Mouse (Mus musculus) stomach, embryonic 15.5 days (tissue): ENCODE measurements around the gene Sugt1. TPM values are rescaled to one million over a fixed set of nuclear protein-coding genes. Genes with fewer than 3 reads are reported as not detected.

Experiments used
- ATAC-seq: fragments of 200-750 bp; cut with Nextera tagmentation; 2 replicates; pipeline ENCODE4 v1.8.0; 2017; ENCODE audit warnings: low read depth, moderate number of reproducible peaks, moderate TSS enrichment; ENCODE audit not compliant: insufficient read depth, low FRiP score
- H3K27ac ChIP-seq: fragments of 300-500 bp; sonication (generic); 2 replicates; pipeline ENCODE4 v1.5.1; 2015; ENCODE audit warnings: mild to moderate bottlenecking, inconsistent platforms
- H3K27me3 ChIP-seq: fragments of 300-500 bp; sonication (generic); replicated peaks from 2 replicates; pipeline ENCODE4 v1.6.1; 2015; ENCODE audit warnings: inconsistent platforms
- H3K36me3 ChIP-seq: fragments of 300-500 bp; sonication (generic); 2 replicates; pipeline ENCODE4 v1.6.1; 2015; ENCODE audit warnings: inconsistent platforms
- H3K4me1 ChIP-seq: fragments of 300-500 bp; sonication (generic); 2 replicates; pipeline ENCODE4 v1.6.1; 2015; ENCODE audit warnings: inconsistent platforms
- H3K4me2 ChIP-seq: fragments of 300-500 bp; sonication (generic); 2 replicates; pipeline ENCODE4 v1.6.1; 2015; ENCODE audit warnings: mild to moderate bottlenecking, inconsistent platforms
- H3K4me3 ChIP-seq: fragments of 300-500 bp; sonication (generic); replicated peaks from 2 replicates; pipeline ENCODE4 v1.5.1; 2015; ENCODE audit warnings: inconsistent platforms
- H3K9ac ChIP-seq: fragments of 300-500 bp; sonication (generic); 2 replicates; pipeline ENCODE4 v1.6.1; 2015; ENCODE audit warnings: inconsistent platforms
- H3K9me3 ChIP-seq: fragments of 300-500 bp; sonication (generic); 2 replicates; pipeline ENCODE4 v1.6.1; 2016; ENCODE audit warnings: inconsistent platforms
- WGBS: fragments of 180-500 bp; shearing (Covaris S2); methylation state at CpG from one replicate; pipeline ENCODE4 v1.1.7; 2015; 5-methylcytosine and 5-hydroxymethylcytosine counted together
- polyA plus RNA-seq: library from polyadenylated mRNA; unstranded; fragments of >200 nt; fragmentation: Nextera tagmentation; extraction: Ambion mirVana; gene quantifications from 2 replicates; pipeline ENCODE4 v1.2.1, GENCODE M21; 2015

The Sugt1 gene
- polyA plus RNA-seq, 1 experiment from 2014 or later: 105 TPM

DNA sequence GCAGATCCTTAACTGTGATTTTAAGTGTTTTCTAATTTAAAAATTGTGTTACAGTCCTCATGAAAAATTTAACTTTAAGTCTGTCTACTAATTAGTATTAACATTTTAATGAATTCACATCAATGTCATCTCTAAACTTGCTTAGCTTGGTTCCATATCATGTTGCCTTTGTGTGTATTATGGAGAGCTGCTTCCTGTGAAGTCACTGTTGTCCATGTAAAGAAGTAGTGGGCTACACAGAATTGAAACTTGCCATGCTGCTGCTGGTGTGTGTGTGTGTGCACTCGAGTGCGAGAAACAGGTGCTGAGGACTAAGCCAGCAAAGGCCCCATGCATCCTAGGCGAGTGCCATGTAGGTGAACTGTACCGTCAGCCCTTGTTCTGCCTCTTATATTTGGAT lies 19.9 kb downstream of the Sugt1 start:
- Histone ChIP-seq H3K4me3 (no peak overlapping the region), H3K27me3 (no peaks in the 10 kb centered on the region), H3K4me2 (no peak overlapping the region), H3K4me1 (no peaks in the 10 kb centered on the region), H3K9me3 (no peaks in the 10 kb centered on the region), H3K9ac (no peak overlapping the region), H3K36me3 (peaks cover 19% of the 10 kb centered on the region), H3K27ac (no peak overlapping the region)
- WGBS: 94% methylated on average over 4 of the region's 4 CpGs
- ATAC-seq: no peak

DNA sequence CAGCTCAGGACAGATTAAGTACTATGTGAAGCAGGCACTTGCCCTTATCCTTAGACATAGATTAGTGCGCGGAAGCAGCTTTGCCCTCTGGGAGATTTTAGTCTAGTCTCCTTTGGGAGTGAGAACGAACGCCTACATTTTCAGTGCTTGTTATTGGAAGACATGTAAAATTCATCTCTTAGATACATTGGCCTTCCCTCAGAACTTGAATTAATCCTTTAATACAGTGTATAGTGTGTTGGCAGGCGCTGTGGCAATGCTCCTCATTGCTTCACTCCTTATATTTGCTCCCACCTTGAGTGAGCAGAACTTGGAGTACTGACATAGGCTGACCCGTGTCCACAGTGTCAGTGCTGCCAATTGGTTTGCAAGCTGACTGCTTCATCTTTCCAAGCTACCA lies 20.8 kb downstream of the Sugt1 start:
- H3K4me2 ChIP-seq: no peak overlapping the region
- H3K9me3 ChIP-seq: no peaks in the 10 kb centered on the region
- H3K4me1 ChIP-seq: no peaks in the 10 kb centered on the region
- no peaks in the 10 kb centered on the region for H3K27me3 ChIP-seq
- H3K4me3 ChIP-seq: no peak overlapping the region
- no peak overlapping the region for H3K9ac ChIP-seq
- H3K36me3 ChIP-seq: peaks cover 26% of the 10 kb centered on the region
- ATAC-seq: no peak
- no peak overlapping the region for H3K27ac ChIP-seq
- WGBS: 93% methylated on average over 6 of the region's 6 CpGs

DNA sequence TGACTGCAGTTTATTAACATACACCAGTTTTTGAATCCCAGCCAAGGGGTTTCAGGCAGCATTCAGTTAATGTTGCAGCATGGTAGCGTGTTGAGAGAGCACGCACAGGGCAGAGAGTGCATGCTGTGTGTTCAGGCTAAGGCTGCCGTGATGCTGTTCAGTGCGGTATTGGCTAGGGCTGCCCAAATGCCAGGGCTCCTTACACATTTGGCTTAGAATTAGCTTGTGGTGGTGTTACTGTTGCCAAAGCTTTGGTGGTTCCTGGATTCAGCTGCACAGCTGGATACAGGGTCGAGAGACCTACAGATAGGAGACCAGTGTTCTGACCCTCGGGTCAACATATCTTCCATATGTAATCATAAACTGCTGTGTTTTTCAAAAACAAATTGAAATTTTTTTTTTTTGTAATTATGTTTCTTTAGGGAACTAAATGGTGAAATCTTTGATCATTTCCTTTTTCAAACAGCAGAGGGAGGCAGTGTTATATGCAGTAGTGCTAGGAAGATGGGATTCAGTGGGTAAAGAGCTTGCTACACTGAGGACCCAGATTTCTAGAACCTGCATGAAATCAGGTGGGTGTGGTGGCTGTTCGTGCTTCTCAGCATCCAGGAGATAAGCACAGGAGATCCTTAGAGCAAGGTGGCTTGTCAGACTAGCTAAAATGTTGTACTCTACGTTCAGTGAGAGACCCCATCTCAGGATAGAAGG lies 29.8 kb downstream of the Sugt1 start:
- WGBS: 85% methylated on average over 8 of the region's 8 CpGs
- no peak for ATAC-seq
- no peaks in the 10 kb centered on the region for H3K4me1 ChIP-seq
- H3K4me3 ChIP-seq: no peak overlapping the region
- no peaks in the 10 kb centered on the region for H3K27me3 ChIP-seq
- H3K27ac ChIP-seq: no peak overlapping the region
- peaks cover 28% of the 10 kb centered on the region; the same call in 1 of the 2 replicates for H3K36me3 ChIP-seq
- H3K4me2 ChIP-seq: no peak overlapping the region
- H3K9me3 ChIP-seq: no peaks in the 10 kb centered on the region
- H3K9ac ChIP-seq: no peak overlapping the region

- H3K9me3 ChIP-seq: no peaks in the 10 kb centered on the region
- no peak overlapping the region for H3K9ac ChIP-seq
- no peaks in the 10 kb centered on the region for H3K4me1 ChIP-seq
- H3K4me2 ChIP-seq: no peak overlapping the region
- no peaks in the 10 kb centered on the region for H3K27me3 ChIP-seq
- WGBS: 94% methylated on average over 7 of the region's 7 CpGs
- H3K27ac ChIP-seq: no peak overlapping the region
- no peak for ATAC-seq
- peaks cover 18% of the 10 kb centered on the region; the same call in 1 of the 2 replicates for H3K36me3 ChIP-seq
- H3K4me3 ChIP-seq: no peak overlapping the region
Observed at GRCm38 (mm10) chr14:79619802-79620201, 32.3 kb downstream of the Sugt1 start.

DNA sequence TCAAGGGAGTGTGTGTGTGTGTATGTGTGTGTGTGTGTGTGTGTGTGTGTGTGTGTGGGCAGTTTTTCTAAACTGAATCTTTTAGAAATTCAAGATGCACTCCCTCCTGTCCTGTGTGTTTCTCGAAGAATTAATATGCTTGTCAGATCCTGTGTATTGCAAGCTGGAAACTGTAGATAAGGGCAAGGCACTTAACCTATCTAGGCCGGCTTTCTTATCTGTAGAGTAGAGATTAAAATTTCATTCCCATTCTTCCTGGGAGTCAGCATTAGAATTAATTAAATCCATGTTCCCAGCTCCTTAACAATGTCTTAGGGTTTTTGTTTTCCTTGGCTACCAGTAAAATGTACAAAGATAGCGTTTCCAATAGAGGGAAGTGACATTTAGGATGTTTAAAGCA lies 33.7 kb downstream of the Sugt1 start:
- Histone ChIP-seq H3K9ac (no peak overlapping the region), H3K36me3 (peaks cover 24% of the 10 kb centered on the region; the same call in 1 of the 2 replicates), H3K4me3 (no peak overlapping the region), H3K4me1 (no peaks in the 10 kb centered on the region), H3K4me2 (no peak overlapping the region), H3K9me3 (no peaks in the 10 kb centered on the region), H3K27ac (no peak overlapping the region), H3K27me3 (no peaks in the 10 kb centered on the region)
- no peak for ATAC-seq
- 57% methylated on average over 3 of the region's 3 CpGs for WGBS

DNA sequence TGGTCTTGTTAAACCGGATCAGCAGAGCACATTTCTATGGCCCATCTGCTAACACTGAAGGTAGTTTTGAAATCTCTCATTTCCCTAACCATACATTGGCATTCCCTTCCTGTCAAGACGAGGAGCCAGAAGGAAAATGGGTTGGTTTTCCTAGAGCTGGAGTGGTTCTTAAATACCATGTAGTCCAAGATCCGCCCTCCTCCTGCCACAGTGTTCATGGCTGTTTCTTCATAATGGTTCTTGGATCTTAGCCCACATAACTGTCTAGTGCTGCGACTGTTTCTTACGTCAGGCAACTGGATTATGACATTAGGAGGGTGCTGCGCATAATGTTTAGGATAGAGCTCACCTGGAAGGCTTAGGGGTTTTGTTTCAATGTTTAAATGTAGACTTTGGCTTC lies 44.8 kb downstream of the Sugt1 start:
- Histone ChIP-seq H3K4me2 (no peak overlapping the region), H3K4me1 (no peaks in the 10 kb centered on the region), H3K27me3 (no peaks in the 10 kb centered on the region), H3K9ac (no peak overlapping the region), H3K9me3 (no peaks in the 10 kb centered on the region), H3K36me3 (no peaks in the 10 kb centered on the region), H3K4me3 (no peak overlapping the region), H3K27ac (no peak overlapping the region)
- no peak for ATAC-seq
- 83% methylated on average over 6 of the region's 6 CpGs for WGBS

GRCm38 (mm10) chr14:79633196-79633595 lies 45.7 kb downstream of the Sugt1 start:
- Histone ChIP-seq H3K9me3 (no peaks in the 10 kb centered on the region), H3K4me2 (no peak overlapping the region), H3K4me3 (no peak overlapping the region), H3K27ac (no peak overlapping the region), H3K36me3 (no peaks in the 10 kb centered on the region), H3K4me1 (no peaks in the 10 kb centered on the region), H3K9ac (no peak overlapping the region), H3K27me3 (no peaks in the 10 kb centered on the region)
- ATAC-seq: no peak
- 90% methylated on average over 2 of the region's 2 CpGs for WGBS

GRCm38 (mm10) chr14:79636814-79637213 lies 49.3 kb downstream of the Sugt1 start:
- WGBS: 71% methylated on average over 4 of the region's 4 CpGs
- Histone ChIP-seq H3K4me1 (no peaks in the 10 kb centered on the region), H3K4me3 (no peak overlapping the region), H3K9me3 (no peaks in the 10 kb centered on the region), H3K4me2 (no peak overlapping the region), H3K36me3 (no peaks in the 10 kb centered on the region), H3K9ac (no peak overlapping the region), H3K27me3 (no peaks in the 10 kb centered on the region), H3K27ac (no peak overlapping the region)
- no peak for ATAC-seq

- Histone ChIP-seq H3K27me3 (no peaks in the 10 kb centered on the region), H3K9me3 (no peaks in the 10 kb centered on the region), H3K4me2 (no peak overlapping the region), H3K9ac (no peak overlapping the region), H3K27ac (no peak overlapping the region), H3K4me3 (no peak overlapping the region), H3K4me1 (no peaks in the 10 kb centered on the region), H3K36me3 (no peaks in the 10 kb centered on the region)
- ATAC-seq: no peak
- 73% methylated on average over 9 of the region's 9 CpGs for WGBS
Observed at GRCm38 (mm10) chr14:79642063-79642462, 54.6 kb downstream of the Sugt1 start.

GRCm38 (mm10) chr14:79645378-79645777 lies 57.9 kb downstream of the Sugt1 start:
- Histone ChIP-seq H3K27me3 (no peaks in the 10 kb centered on the region), H3K4me2 (no peak overlapping the region), H3K36me3 (no peaks in the 10 kb centered on the region), H3K4me1 (no peaks in the 10 kb centered on the region), H3K27ac (no peak overlapping the region), H3K9ac (no peak overlapping the region), H3K4me3 (no peak overlapping the region), H3K9me3 (no peaks in the 10 kb centered on the region)
- ATAC-seq: no peak
- 18% methylated on average over 11 of the region's 11 CpGs for WGBS

DNA sequence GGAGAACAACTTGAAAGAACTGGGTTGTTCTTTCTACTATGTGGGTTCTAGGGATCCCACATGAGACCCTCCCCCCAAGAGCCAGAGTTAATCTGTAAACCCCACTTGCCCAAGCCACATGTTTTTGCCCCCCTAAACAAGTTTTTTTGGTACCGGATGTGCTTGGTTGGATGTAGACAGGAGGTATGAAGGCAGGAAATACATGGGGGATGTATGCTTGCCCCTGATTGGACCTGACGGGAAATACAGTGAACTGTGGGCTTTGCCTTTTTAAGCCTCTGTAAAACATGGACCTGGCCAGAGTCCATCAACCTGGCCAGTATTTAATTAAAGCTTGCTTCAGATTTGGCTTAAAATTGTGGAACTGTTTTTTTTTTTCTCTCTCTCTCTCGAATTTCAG lies 62.2 kb downstream of the Sugt1 start:
- Histone ChIP-seq H3K36me3 (no peaks in the 10 kb centered on the region), H3K27ac (no peak overlapping the region), H3K4me2 (no peak overlapping the region), H3K9me3 (no peaks in the 10 kb centered on the region), H3K4me1 (no peaks in the 10 kb centered on the region), H3K27me3 (no peaks in the 10 kb centered on the region), H3K4me3 (no peak overlapping the region), H3K9ac (no peak overlapping the region)
- 37% methylated on average over 3 of the region's 3 CpGs for WGBS
- ATAC-seq: no peak

GRCm38 (mm10) chr14:79652654-79653053 lies 65.2 kb downstream of the Sugt1 start:
- 46% methylated on average over 4 of the region's 4 CpGs for WGBS
- H3K9ac ChIP-seq: no peak overlapping the region
- H3K27ac ChIP-seq: no peak overlapping the region
- H3K27me3 ChIP-seq: no peaks in the 10 kb centered on the region
- ATAC-seq: no peak
- no peaks in the 10 kb centered on the region for H3K36me3 ChIP-seq
- H3K4me3 ChIP-seq: no peak overlapping the region
- no peaks in the 10 kb centered on the region for H3K9me3 ChIP-seq
- no peaks in the 10 kb centered on the region for H3K4me1 ChIP-seq
- H3K4me2 ChIP-seq: no peak overlapping the region

DNA sequence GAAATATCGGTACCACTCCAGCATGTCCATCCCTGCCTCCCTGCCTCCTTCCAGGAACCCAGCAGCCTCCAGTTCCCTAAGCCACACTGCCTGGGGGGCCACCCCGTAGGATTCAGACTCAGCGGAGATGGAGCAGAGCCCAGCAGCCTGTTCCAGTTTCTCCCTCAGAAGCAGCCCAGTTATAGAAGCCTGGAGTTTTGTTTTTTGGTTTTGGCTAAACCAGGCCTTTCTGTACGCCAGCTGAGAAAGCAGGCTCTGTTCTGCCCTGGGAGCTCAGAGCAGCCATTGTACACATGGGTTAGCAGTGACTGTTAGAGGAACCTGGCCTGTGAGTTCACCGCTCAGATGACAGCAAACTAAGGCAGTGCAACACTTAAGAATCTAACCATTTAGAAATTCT lies 70.8 kb downstream of the Sugt1 start:
- Histone ChIP-seq H3K4me1 (0 out of 2 replicates have a peak, but pooled peaks cover 3% of the 10 kb centered on the region), H3K9me3 (no peaks in the 10 kb centered on the region), H3K9ac (no peak overlapping the region), H3K27ac (no peak overlapping the region), H3K27me3 (no peaks in the 10 kb centered on the region), H3K4me2 (no peak overlapping the region), H3K36me3 (no peaks in the 10 kb centered on the region), H3K4me3 (no peak overlapping the region)
- no peak for ATAC-seq
- WGBS: 76% methylated on average over 5 of the region's 5 CpGs
